Mouse (Mus musculus) CH12.LX (cell line): ENCODE results near the gene Frg2f1. TPM values are rescaled to one million over a fixed set of nuclear protein-coding genes. Genes with fewer than 3 reads are reported as not detected.

Source experiments
- DNase-seq: peaks from one replicate; pipeline ENCODE4 v3.0.0-alpha.2; 2013; ENCODE audit errors: extremely low read depth
- H3K27ac ChIP-seq: 2 replicates; pipeline ENCODE4 v1.5.1; 2012; ENCODE audit warnings: low read depth, mild to moderate bottlenecking, control low read depth, moderate library complexity; ENCODE audit not compliant: insufficient read depth
- H3K27me3 ChIP-seq: replicated peaks from 2 replicates; pipeline ENCODE3; 2012; ENCODE audit warnings: inconsistent platforms
- H3K36me3 ChIP-seq, 2 experiments: replicated peaks in 1 of 2; 2 replicates each; pipeline versions ENCODE3 to v1.6.1; 2012; ENCODE audit warnings: inconsistent platforms in 1 of 2, low read length in 1 of 2, mild to moderate bottlenecking in 1 of 2, mixed read lengths in 1 of 2, moderate library complexity in 1 of 2; ENCODE audit not compliant: control insufficient read depth in 1 of 2, insufficient read depth in 1 of 2
- H3K4me1 ChIP-seq, 2 experiments: 2 replicates each; pipeline ENCODE4 v1.6.1; 2012; ENCODE audit warnings: inconsistent platforms in 1 of 2, moderate library complexity in 1 of 2; ENCODE audit not compliant: insufficient read depth in 2 of 2, control insufficient read depth in 1 of 2
- H3K4me2 ChIP-seq: 2 replicates; pipeline ENCODE4 v1.6.1; 2012; ENCODE audit warnings: low read depth, mild to moderate bottlenecking, control low read depth; ENCODE audit not compliant: poor library complexity, insufficient read depth, severe bottlenecking
- H3K4me3 ChIP-seq, 3 experiments: fragments of 150-350 bp in 1 of 3; sonication (generic) in 1 of 3; replicated peaks in 1 of 3; 2 replicates each; pipeline versions ENCODE3 to v1.5.1; 2011 to 2012; ENCODE audit warnings: low read depth in 2 of 3, low read length in 2 of 3, mild to moderate bottlenecking in 2 of 3, moderate library complexity in 2 of 3, control low read depth in 1 of 3, improper control_type of control experiment in 1 of 3, inconsistent platforms in 1 of 3, mixed read lengths in 1 of 3; ENCODE audit not compliant: poor library complexity in 1 of 3
- H3K79me2 ChIP-seq: replicated peaks from 2 replicates; pipeline ENCODE4 v1.6.1; 2012; ENCODE audit warnings: mild to moderate bottlenecking, moderate library complexity; ENCODE audit not compliant: control insufficient read depth, poor library complexity, insufficient read depth, severe bottlenecking; ENCODE audit errors: extremely low read depth
- H3K9ac ChIP-seq: 2 replicates; pipeline ENCODE4 v1.6.1; 2012; ENCODE audit warnings: low read depth, mild to moderate bottlenecking, control low read depth, moderate library complexity; ENCODE audit not compliant: insufficient read depth
- H3K9me3 ChIP-seq: replicated peaks from 2 replicates; pipeline ENCODE3; 2012; ENCODE audit warnings: low read length, inconsistent platforms, mixed read lengths
- BHLHE40 ChIP-seq: IDR thresholded peaks from 2 replicates; pipeline ENCODE4 v1.6.1; 2011; ENCODE audit warnings: mild to moderate bottlenecking, low read depth, low read length, improper control_type of control experiment
- CHD1 ChIP-seq: IDR thresholded peaks from 2 replicates; pipeline ENCODE4 v1.6.1; 2012; ENCODE audit warnings: low read depth, low read length, improper control_type of control experiment, inconsistent platforms
- CTCF ChIP-seq, 2 experiments: IDR thresholded peaks in 1 of 2; conservative IDR thresholded peaks in 1 of 2; 2 replicates each; pipeline ENCODE4 v1.5.1; 2011 to 2012; ENCODE audit warnings: low read depth in 2 of 2, low read length in 2 of 2, improper control_type of control experiment in 1 of 2, inconsistent platforms in 1 of 2, mild to moderate bottlenecking in 1 of 2, moderate library complexity in 1 of 2
- ELF1 ChIP-seq: IDR thresholded peaks from 2 replicates; pipeline ENCODE4 v1.6.1; 2014; ENCODE audit warnings: low read depth, mild to moderate bottlenecking, inconsistent platforms, low read length, improper control_type of control experiment
- EP300 ChIP-seq: IDR thresholded peaks from 2 replicates; pipeline ENCODE4 v1.6.1; 2011; ENCODE audit warnings: low read length, improper control_type of control experiment
- ETS1 ChIP-seq: conservative IDR thresholded peaks from 2 replicates; pipeline ENCODE4 v1.6.1; 2012; ENCODE audit warnings: low read depth, mild to moderate bottlenecking, inconsistent platforms, low read length, improper control_type of control experiment, moderate library complexity
- GABPA ChIP-seq: IDR thresholded peaks from 2 replicates; pipeline ENCODE4 v1.6.1; 2012; ENCODE audit warnings: low read depth, low read length, improper control_type of control experiment, inconsistent platforms; ENCODE audit not compliant: insufficient replicate concordance
- HCFC1 ChIP-seq: IDR thresholded peaks from 2 replicates; pipeline ENCODE4 v1.6.1; 2012; ENCODE audit warnings: low read depth, mild to moderate bottlenecking, inconsistent platforms, low read length, improper control_type of control experiment
- IRF4 ChIP-seq: IDR thresholded peaks from 2 replicates; pipeline ENCODE4 v1.6.1; 2014; ENCODE audit warnings: low read depth, mild to moderate bottlenecking, inconsistent platforms, low read length, improper control_type of control experiment
- KAT2A ChIP-seq: IDR thresholded peaks from 2 replicates; pipeline ENCODE4 v1.6.1; 2012; ENCODE audit warnings: low read length, improper control_type of control experiment, inconsistent platforms; ENCODE audit not compliant: insufficient replicate concordance
- MAFK ChIP-seq: IDR thresholded peaks from 2 replicates; pipeline ENCODE4 v1.6.1; 2011; ENCODE audit warnings: low read length, improper control_type of control experiment; ENCODE audit not compliant: insufficient replicate concordance
- MAZ ChIP-seq: IDR thresholded peaks from 2 replicates; pipeline ENCODE4 v1.6.1; 2012; ENCODE audit warnings: low read depth, mild to moderate bottlenecking, inconsistent platforms, low read length, improper control_type of control experiment, moderate library complexity
- MXI1 ChIP-seq: IDR thresholded peaks from 2 replicates; pipeline ENCODE4 v1.6.1; 2011; ENCODE audit warnings: mild to moderate bottlenecking, low read depth, low read length, improper control_type of control experiment
- MYC ChIP-seq: IDR thresholded peaks from 2 replicates; pipeline ENCODE4 v1.6.1; 2011; ENCODE audit warnings: low read depth, mild to moderate bottlenecking, improper control_type of control experiment, low read length
- NELFE ChIP-seq: IDR thresholded peaks from 2 replicates; pipeline ENCODE4 v1.6.1; 2011; ENCODE audit warnings: low read depth, low read length, improper control_type of control experiment
- PAX5 ChIP-seq: IDR thresholded peaks from 2 replicates; pipeline ENCODE4 v1.6.1; 2012; ENCODE audit warnings: low read length, inconsistent platforms, mixed read lengths
- POLR2AphosphoS2 ChIP-seq: IDR thresholded peaks from 2 replicates; pipeline ENCODE4 v1.6.1; 2011; ENCODE audit warnings: low read depth, low read length, improper control_type of control experiment
- RCOR1 ChIP-seq: conservative IDR thresholded peaks from 2 replicates; pipeline ENCODE4 v1.6.1; 2012; ENCODE audit warnings: low read depth, mild to moderate bottlenecking, inconsistent platforms, low read length, improper control_type of control experiment
- SIN3A ChIP-seq: IDR thresholded peaks from 2 replicates; pipeline ENCODE4 v1.6.1; 2012; ENCODE audit warnings: low read length, improper control_type of control experiment, inconsistent platforms
- SMC3 ChIP-seq: IDR thresholded peaks from 2 replicates; pipeline ENCODE4 v1.6.1; 2011; ENCODE audit warnings: low read depth, low read length, improper control_type of control experiment
- TBP ChIP-seq: conservative IDR thresholded peaks from 2 replicates; pipeline ENCODE4 v1.6.1; 2011; ENCODE audit warnings: low read depth, low read length, improper control_type of control experiment
- TCF12 ChIP-seq: IDR thresholded peaks from 2 replicates; pipeline ENCODE4 v1.6.1; 2014; ENCODE audit warnings: low read depth, mild to moderate bottlenecking, inconsistent platforms, low read length, improper control_type of control experiment
- USF1 ChIP-seq: IDR thresholded peaks from 2 replicates; pipeline ENCODE4 v1.6.1; 2014; ENCODE audit warnings: low read depth, mild to moderate bottlenecking, inconsistent platforms, low read length, improper control_type of control experiment
- USF2 ChIP-seq: conservative IDR thresholded peaks from 2 replicates; pipeline ENCODE4 v1.6.1; 2011; ENCODE audit warnings: low read depth, low read length, improper control_type of control experiment
- ZC3H11A ChIP-seq: IDR thresholded peaks from 2 replicates; pipeline ENCODE4 v1.6.1; 2012; ENCODE audit warnings: low read depth, mild to moderate bottlenecking, inconsistent platforms, low read length, improper control_type of control experiment
- ZKSCAN1 ChIP-seq: IDR thresholded peaks from 2 replicates; pipeline ENCODE4 v1.6.1; 2012; ENCODE audit warnings: low read depth, inconsistent platforms, low read length, improper control_type of control experiment, borderline replicate concordance
- dilution Hi-C: fragments of 300-500 bp; cut with MboI; formaldehyde crosslinking; loops from 2 replicates; pipeline ENCODE4 v1.14.3; 2020; ENCODE audit warnings: low sequenced_read_pairs; ENCODE audit not compliant: extremely low pct_unique_long_range_greater_than_20kb, extremely low pct_ligation_motif_present
- in situ Hi-C: fragments of 300-500 bp; cut with MboI; formaldehyde crosslinking; loops from 3 replicates; pipeline ENCODE4 v1.14.3; 2019; ENCODE audit warnings: low sequenced_read_pairs, low pct_ligation_motif_present, low pct_unique_long_range_greater_than_20kb, mixed read lengths
- polyA plus RNA-seq: library from polyadenylated mRNA; unstranded; fragments of >175 nt; gene quantifications from 2 replicates; pipeline ENCODE4 v1.2.1, GENCODE M21; 2012; ENCODE audit warnings: low read depth; ENCODE audit not compliant: insufficient read length
- total RNA-seq, 2 experiments: library from RNA; depleted of rRNA; stranded (reverse); fragments of 300-350 nt in 1 of 2; fragments of >200 nt in 1 of 2; gene quantifications; 2 replicates each; pipeline ENCODE4 v1.2.3; 2012 to 2014

Gene Frg2f1
- total and polyA plus RNA-seq, 3 experiments: 3.5 to 4.4 (median 3.9) TPM

DNA sequence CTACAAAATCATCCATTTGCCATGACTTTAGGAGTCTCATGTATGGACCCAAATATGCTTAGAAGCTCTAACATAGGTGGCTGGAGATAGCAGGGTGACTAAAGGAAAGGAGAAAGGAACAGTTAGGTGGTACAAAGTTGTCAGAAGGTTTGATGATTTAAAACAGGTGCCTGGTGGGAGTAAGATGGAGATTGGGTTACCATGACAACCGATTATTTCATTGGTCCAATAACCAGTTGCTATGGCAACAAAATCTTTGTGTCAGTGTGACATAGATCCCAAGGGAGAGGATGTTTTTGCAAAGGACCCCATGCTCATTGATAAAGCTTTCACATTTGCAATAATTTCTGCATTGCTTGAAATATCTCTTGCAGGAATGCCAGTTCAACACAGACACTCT is 15.3 kb downstream of the Frg2f1 start:
- no peak overlapping the region for H3K27ac ChIP-seq
- no peak overlapping the region for H3K4me3 ChIP-seq
- no peaks in the 10 kb centered on the region for H3K36me3 ChIP-seq
- dilution Hi-C loops: no loop called here
- H3K79me2 ChIP-seq: no peaks in the 10 kb centered on the region
- no peak overlapping the region for H3K4me2 ChIP-seq
- in situ Hi-C loops: no loop called here
- no peaks in the 10 kb centered on the region for H3K27me3 ChIP-seq
- no peak for DNase-seq
- no peak overlapping the region for H3K9ac ChIP-seq
- H3K4me1 ChIP-seq: 0 out of 4 replicates have a peak, but pooled peaks cover 0 to 2% of the 10 kb centered on the region in 2 experiments
- H3K9me3 ChIP-seq: no peaks in the 10 kb centered on the region
- no peak for TF ChIP-seq HCFC1
- no peak for TF ChIP-seq USF1
- TF ChIP-seq EP300: no peak
- no peak for TF ChIP-seq TCF12
- no peak for TF ChIP-seq KAT2A
- TF ChIP-seq MXI1: no peak
- TF ChIP-seq MAZ: no peak
- TF ChIP-seq ZC3H11A: no peak
- TF ChIP-seq NELFE: no peak
- no peak for TF ChIP-seq MAFK
- TF ChIP-seq USF2: no peak
- no peak for TF ChIP-seq POLR2AphosphoS2
- no peak for TF ChIP-seq ELF1
- no peak for TF ChIP-seq BHLHE40
- no peak for TF ChIP-seq ETS1
- TF ChIP-seq SIN3A: no peak

- TF ChIP-seq MYC (no peak), GABPA (no peak), CHD1 (no peak), IRF4 (no peak), NELFE (no peak), MAFK (no peak), SMC3 (no peak), CTCF (conservative IDR thresholded peaks at IDR 0.05 in 1 of 2, IDR thresholded peaks at IDR 0.05 in 1 of 2; ENCODE audit: low read depth in 2 of 2, low read length in 2 of 2) (no peak), EP300 (no peak), RCOR1 (no peak), TBP (no peak), PAX5 (no peak), POLR2AphosphoS2 (no peak), USF2 (no peak), MAZ (no peak), ZKSCAN1 (no peak), HCFC1 (no peak)
- TF ChIP-seq, all 38 proteins: peak for 0
- no peak for DNase-seq
- in situ Hi-C loops: no loop called here
- H3K79me2 ChIP-seq: no peaks in the 10 kb centered on the region
- no peaks in the 10 kb centered on the region for H3K27me3 ChIP-seq
- H3K4me1 ChIP-seq: 0 out of 4 replicates have a peak, but pooled peaks cover 0 to 2% of the 10 kb centered on the region in 2 experiments
- H3K27ac ChIP-seq: no peak overlapping the region
- dilution Hi-C loops: no loop called here
- H3K9ac ChIP-seq: no peak overlapping the region
- H3K4me2 ChIP-seq: no peak overlapping the region
- no peaks in the 10 kb centered on the region for H3K9me3 ChIP-seq
- H3K36me3 ChIP-seq: no peaks in the 10 kb centered on the region
- H3K4me3 ChIP-seq: no peak overlapping the region
Measured at GRCm38 (mm10) chr4:119523575-119523974, 15.8 kb downstream of the Frg2f1 start.
